Mouse (Mus musculus) heart, postnatal 0 days (tissue): Measurements from ENCODE around the gene Washc4. TPM values are rescaled to one million over a fixed set of nuclear protein-coding genes. Genes with fewer than 3 reads are reported as not detected.

ENCODE experiments used
- ATAC-seq: fragments of 200-750 bp; cut with Nextera tagmentation; 2 replicates; pipeline ENCODE4 v1.8.0; 2017; ENCODE audit warnings: low read depth, moderate number of reproducible peaks, moderate library complexity; ENCODE audit not compliant: insufficient read depth
- DNase-seq: peaks from one replicate; pipeline ENCODE4 v3.0.0-alpha.2; 2016; ENCODE audit warnings: low spot score
- H3K27ac ChIP-seq: fragments of 300-500 bp; sonication (generic); 2 replicates; pipeline ENCODE4 v1.5.1; 2014; ENCODE audit warnings: low read depth, mild to moderate bottlenecking
- H3K27me3 ChIP-seq: fragments of 300-500 bp; sonication (generic); 2 replicates; pipeline ENCODE4 v1.6.1; 2014; ENCODE audit warnings: low read length, mixed read lengths; ENCODE audit not compliant: control insufficient read depth, insufficient read depth
- H3K36me3 ChIP-seq: fragments of 300-500 bp; sonication (generic); replicated peaks from 2 replicates; pipeline ENCODE4 v1.6.1; 2014; ENCODE audit warnings: low read length, mixed read lengths; ENCODE audit not compliant: control insufficient read depth, insufficient read depth
- H3K4me1 ChIP-seq: fragments of 300-500 bp; sonication (generic); 2 replicates; pipeline ENCODE4 v1.6.1; 2014; ENCODE audit warnings: antibody characterized with exemption; ENCODE audit not compliant: control insufficient read depth, insufficient read depth
- H3K4me2 ChIP-seq: fragments of 300-500 bp; sonication (generic); 2 replicates; pipeline ENCODE4 v1.6.1; 2014; ENCODE audit warnings: low read depth, mild to moderate bottlenecking, low read length, moderate library complexity
- H3K4me3 ChIP-seq: fragments of 300-500 bp; sonication (generic); 2 replicates; pipeline ENCODE4 v1.5.1; 2014; ENCODE audit warnings: low read depth, low read length
- H3K9ac ChIP-seq: fragments of 300-500 bp; sonication (generic); replicated peaks from 2 replicates; pipeline ENCODE4 v1.6.1; 2014; ENCODE audit warnings: low read depth, low read length, mixed read lengths
- H3K9me3 ChIP-seq: fragments of 300-500 bp; sonication (generic); replicated peaks from 2 replicates; pipeline ENCODE4 v1.6.1; 2016; ENCODE audit warnings: low read length; ENCODE audit not compliant: control insufficient read depth
- CTCF ChIP-seq: IDR thresholded peaks from 2 replicates; pipeline ENCODE4 v1.5.1; 2016; ENCODE audit warnings: antibody characterized with exemption, control low read depth, low read depth
- EP300 ChIP-seq: IDR thresholded peaks from 2 replicates; pipeline ENCODE4 v1.6.1; 2016; ENCODE audit warnings: antibody characterized with exemption, low read depth
- WGBS: fragments of 180-500 bp; shearing (Covaris S2); extraction: QIAGEN DNeasy Blood & Tissue Kit; methylation state at CpG from one replicate; pipeline ENCODE4 v1.1.7; 2014; 5-methylcytosine and 5-hydroxymethylcytosine counted together
- polyA plus RNA-seq: library from polyadenylated mRNA; unstranded; fragments of >200 nt; fragmentation: Nextera tagmentation; extraction: Ambion mirVana; gene quantifications from 2 replicates; pipeline ENCODE4 v1.2.1, GENCODE M21; 2015
- total RNA-seq: library from RNA; depleted of rRNA; stranded (reverse); fragments of >200 nt; gene quantifications from 2 replicates; pipeline ENCODE4 v1.2.3, GENCODE M21; 2014; ENCODE audit warnings: low replicate concordance

Washc4 gene
- total and polyA plus RNA-seq, 2 experiments from 2014 or later: 13.2 to 15.1 TPM

DNA sequence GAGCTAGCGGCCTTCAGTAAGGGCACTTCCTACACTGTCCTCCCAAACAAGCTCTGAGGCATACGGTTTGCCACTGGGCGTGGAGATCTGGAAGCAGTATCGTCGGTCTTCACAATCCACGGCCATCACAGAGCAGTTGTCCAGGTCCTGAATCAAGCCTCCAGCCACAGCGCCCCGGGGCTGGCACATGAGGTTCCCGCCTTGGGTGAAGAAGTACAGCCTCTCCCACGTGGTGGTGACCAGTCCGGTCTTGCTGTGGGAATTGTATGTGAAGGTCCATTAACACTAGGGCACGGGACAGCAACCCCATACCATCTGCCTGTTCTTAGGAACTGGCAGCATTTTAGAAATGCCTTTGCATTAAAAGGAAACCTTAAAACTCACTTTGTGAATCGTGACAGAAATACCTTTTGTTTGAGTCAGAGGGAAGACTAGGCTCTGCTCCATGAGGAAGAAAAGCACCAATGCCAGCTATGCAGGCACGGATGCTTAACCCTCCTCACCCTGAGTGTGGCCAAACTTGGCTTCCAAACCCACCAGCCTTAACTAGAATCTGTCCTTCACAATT, 69.2 kb downstream of the Washc4 start:
- H3K9me3 ChIP-seq: no peaks in the 10 kb centered on the region
- no peak overlapping the region for H3K4me3 ChIP-seq
- TF ChIP-seq EP300 (no peak), CTCF (no peak)
- no peak overlapping the region for H3K9ac ChIP-seq
- no peaks in the 10 kb centered on the region for H3K4me1 ChIP-seq
- no peak overlapping the region for H3K27ac ChIP-seq
- no peaks in the 10 kb centered on the region for H3K27me3 ChIP-seq
- 83% methylated on average over 14 of the region's 14 CpGs for WGBS
- peaks cover 74% of the 10 kb centered on the region for H3K36me3 ChIP-seq
- ATAC-seq (no peak), DNase-seq (no peak)
- H3K4me2 ChIP-seq: no peak overlapping the region

DNA sequence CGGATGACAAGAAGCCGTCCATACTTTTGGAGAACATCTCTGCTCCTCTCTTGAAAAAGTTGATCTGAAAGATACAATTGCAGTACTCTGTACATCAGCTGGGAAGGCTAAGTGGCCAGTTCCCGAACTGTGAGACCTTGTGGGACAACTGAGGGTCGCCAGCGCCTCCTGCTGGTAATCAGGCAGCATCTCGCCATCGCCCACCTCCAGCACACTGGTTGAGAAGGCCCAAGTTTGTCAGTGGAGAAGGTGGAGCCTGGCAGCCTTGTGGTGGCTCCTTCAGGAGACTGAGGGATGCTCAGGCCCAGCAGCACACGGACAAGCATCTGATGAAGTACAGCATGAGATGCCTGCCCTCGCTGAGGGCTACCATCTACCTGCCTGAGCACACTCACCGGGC, 73.8 kb downstream of the Washc4 start:
- no peak overlapping the region for H3K4me2 ChIP-seq
- no peak overlapping the region for H3K9ac ChIP-seq
- TF ChIP-seq CTCF (peak; percentile 50), EP300 (no peak)
- H3K4me3 ChIP-seq: no peak overlapping the region
- no peak overlapping the region for H3K27ac ChIP-seq
- ATAC-seq (no peak; the same call in 1 of the 2 replicates), DNase-seq (no peak)
- no peaks in the 10 kb centered on the region for H3K9me3 ChIP-seq
- H3K27me3 ChIP-seq: no peaks in the 10 kb centered on the region
- H3K4me1 ChIP-seq: no peaks in the 10 kb centered on the region
- peaks cover 48% of the 10 kb centered on the region for H3K36me3 ChIP-seq
- WGBS: 63% methylated on average over 10 of the region's 10 CpGs

DNA sequence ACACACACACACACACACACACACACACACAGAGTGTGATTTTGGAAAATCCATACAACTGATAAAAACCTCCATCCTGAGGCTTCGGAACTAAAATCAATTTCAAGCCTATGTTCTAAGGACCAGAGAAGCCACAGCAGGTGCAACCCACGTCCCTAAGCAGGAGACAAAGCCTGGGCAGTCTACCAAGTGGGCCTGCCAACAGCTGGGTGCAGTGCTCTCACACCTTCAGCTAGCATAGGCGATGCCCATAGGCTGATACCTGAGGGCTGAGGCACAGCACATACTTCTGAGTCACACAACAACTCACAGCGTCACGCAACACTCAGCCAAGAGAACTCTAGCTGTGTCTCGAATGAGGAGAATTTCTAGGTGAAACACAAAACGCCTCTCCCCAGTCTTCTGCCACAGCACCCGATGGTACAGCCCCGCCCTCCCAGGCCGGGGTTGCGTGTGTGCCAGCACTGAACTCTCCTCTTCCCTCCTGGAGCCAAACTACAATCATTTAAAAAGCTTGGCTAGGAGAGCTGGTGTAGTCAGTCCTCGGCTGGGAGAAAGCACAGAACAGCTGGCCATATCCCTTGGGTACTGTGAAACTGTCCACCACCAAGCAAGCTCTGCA, 75.4 kb downstream of the Washc4 start:
- no peak overlapping the region for H3K4me2 ChIP-seq
- no peak for TF ChIP-seq CTCF
- TF ChIP-seq EP300: no peak
- peaks cover 44% of the 10 kb centered on the region for H3K36me3 ChIP-seq
- H3K9ac ChIP-seq: no peak overlapping the region
- ATAC-seq: peak; percentile 39; the same call in 1 of the 2 replicates
- H3K27ac ChIP-seq: no peak overlapping the region
- no peaks in the 10 kb centered on the region for H3K27me3 ChIP-seq
- no peaks in the 10 kb centered on the region for H3K4me1 ChIP-seq
- WGBS: 70% methylated on average over 12 of the region's 12 CpGs
- no peak overlapping the region for H3K4me3 ChIP-seq
- H3K9me3 ChIP-seq: no peaks in the 10 kb centered on the region
- DNase-seq: no peak

GRCm38 (mm10) chr10:83620350-83621055, 77.0 kb downstream of the Washc4 start:
- Histone ChIP-seq H3K27me3 (no peaks in the 10 kb centered on the region), H3K36me3 (peaks cover 52% of the 10 kb centered on the region), H3K4me1 (no peaks in the 10 kb centered on the region), H3K4me2 (no peak overlapping the region), H3K9ac (no peak overlapping the region), H3K27ac (no peak overlapping the region), H3K9me3 (no peaks in the 10 kb centered on the region), H3K4me3 (no peak overlapping the region)
- TF ChIP-seq CTCF: no peak
- TF ChIP-seq EP300: no peak
- ATAC-seq: 0 out of 2 replicates have a peak, but pooled peaks have one; percentile 7
- 89% methylated on average over 24 of the region's 24 CpGs for WGBS
- no peak for DNase-seq

DNA sequence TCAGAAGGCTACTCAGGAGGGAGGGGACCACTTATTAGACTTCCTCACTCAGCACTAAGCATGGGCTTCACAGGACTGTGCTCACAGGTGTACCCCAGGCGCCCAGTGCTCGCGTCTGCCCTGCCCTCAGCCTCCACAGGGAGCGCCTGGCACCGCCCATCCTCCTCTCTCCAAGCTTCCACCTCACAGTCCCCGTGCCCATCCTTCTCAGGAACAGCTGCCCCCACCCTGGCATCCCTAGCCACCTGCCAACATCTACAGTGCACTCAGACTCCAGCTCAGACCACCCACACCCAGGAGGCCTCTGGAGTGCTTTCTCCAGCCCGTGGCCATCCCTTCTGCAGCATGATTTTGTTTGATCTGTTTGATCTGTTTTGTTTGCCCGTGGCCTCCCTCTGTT, 80.5 kb downstream of the Washc4 start:
- no peak for ATAC-seq
- TF ChIP-seq CTCF: no peak
- Histone ChIP-seq H3K4me2 (no peak overlapping the region), H3K4me3 (no peak overlapping the region), H3K9me3 (no peaks in the 10 kb centered on the region), H3K4me1 (no peaks in the 10 kb centered on the region), H3K27me3 (no peaks in the 10 kb centered on the region), H3K9ac (no peak overlapping the region), H3K36me3 (peaks cover 66% of the 10 kb centered on the region), H3K27ac (no peak overlapping the region)
- no peak for DNase-seq
- WGBS: 85% methylated on average over 8 of the region's 8 CpGs
